Mouse (Mus musculus): ENCODE results near the gene Kcne1l.

GRCm38 (mm10) chrX:142285905-142286304 is 20.2 kb downstream of the Kcne1l start:
- TF ChIP-seq POLR2A (IDR thresholded peaks at IDR 0.05; ENCODE audit: insufficient read depth, low read depth, low read length), result no peak
- TF ChIP-seq CTCF (IDR thresholded peaks at IDR 0.05), result no peak
